Mouse (Mus musculus): Measurements from ENCODE around the gene Serf2. TPM values are rescaled to one million over a fixed set of nuclear protein-coding genes. Genes with fewer than 3 reads are reported as not detected.
A peak's percentile ranks its signal among the peaks of the same experiment; 100 is the strongest.

Serf2 gene
- total RNA-seq, 1 experiment: 459 TPM

DNA sequence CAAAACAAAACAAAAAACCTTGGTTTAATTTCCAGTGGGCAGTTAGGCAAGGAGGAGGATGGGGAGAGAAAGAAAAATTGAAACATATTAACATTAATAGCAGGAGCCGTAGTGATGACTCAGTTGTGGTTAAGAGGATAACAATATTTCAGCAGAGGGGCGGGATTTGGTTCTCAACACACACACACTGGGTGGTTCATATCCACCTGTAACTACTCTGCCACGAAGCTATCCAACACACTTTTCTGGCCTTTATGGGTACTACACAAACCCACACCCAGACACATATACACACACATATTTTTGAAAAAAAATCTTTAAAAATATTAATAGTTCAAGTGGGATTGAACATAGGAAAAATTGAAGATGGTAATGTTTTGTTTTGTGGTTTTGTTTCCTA, 2.0 kb upstream of the Serf2 start:
- TF ChIP-seq HCFC1 (IDR thresholded peaks at IDR 0.05; ENCODE audit: borderline replicate concordance, insufficient read depth, low read length) (no peak), ZC3H11A (IDR thresholded peaks at IDR 0.05; ENCODE audit: borderline replicate concordance, low read depth, low read length) (no peak), ZNF384 (IDR thresholded peaks at IDR 0.05; ENCODE audit: low read depth, low read length) (no peak), CHD2 (IDR thresholded peaks at IDR 0.05; ENCODE audit: low read depth, low read length) (no peak), MAFK (IDR thresholded peaks at IDR 0.05; ENCODE audit: insufficient read depth, low read depth, low read length) (no peak)
- in situ Hi-C loops (cut with MboI; ENCODE audit: low sequenced_read_pairs in 2 of 2, unreplicated experiment in 2 of 2): no loop called here
- H3K9ac ChIP-seq (ENCODE audit: insufficient read depth, low read depth, low read length, poor library complexity, severe bottlenecking): no peak overlapping the region
- no peak overlapping the region for H3K4me3 ChIP-seq (ENCODE audit: insufficient read depth in 1 of 2, low read depth in 1 of 2, low read length in 2 of 2, poor library complexity in 1 of 2, severe bottlenecking in 1 of 2)
- peaks cover 2% of the 10 kb centered on the region in 2 experiments; a peak in 3 of 4 replicates for H3K4me1 ChIP-seq (ENCODE audit: control insufficient read depth in 2 of 2, insufficient read depth in 2 of 2, low read length in 2 of 2, poor library complexity in 1 of 2)
- no peak overlapping the region for H3K27ac ChIP-seq (ENCODE audit: insufficient read depth, low read depth, low read length, poor library complexity, severe bottlenecking)
- H3K9me3 ChIP-seq (ENCODE audit: control insufficient read depth, insufficient read depth, low read depth, low read length): no peaks in the 10 kb centered on the region
- peaks cover 7% of the 10 kb centered on the region for H3K36me3 ChIP-seq (ENCODE audit: control insufficient read depth, insufficient read depth, low read length, poor library complexity, severe bottlenecking)
- no peak for DNase-seq (ENCODE audit: low read depth, low spot score)

DNA sequence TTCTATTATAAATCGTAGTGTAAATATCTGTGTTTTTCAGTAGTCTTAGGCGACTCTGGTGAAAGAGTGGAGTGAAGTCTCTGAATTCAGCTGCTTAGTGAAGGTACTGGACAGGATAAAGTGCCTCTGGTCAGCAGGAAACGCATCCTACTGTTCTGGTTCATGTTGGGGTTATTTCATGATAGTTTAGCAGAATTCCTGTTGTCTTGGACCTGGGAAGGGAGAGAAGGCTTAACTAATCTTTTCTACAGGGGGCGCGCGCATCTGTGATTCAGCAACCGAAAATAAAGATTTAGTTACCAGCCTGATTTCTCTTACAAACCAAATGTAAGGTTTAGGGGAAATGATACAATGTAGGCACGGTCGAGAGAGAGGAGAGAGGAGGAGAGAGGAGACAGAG, 859 bp upstream of the Serf2 start:
- in situ Hi-C loops (cut with MboI; ENCODE audit: low sequenced_read_pairs in 2 of 2, unreplicated experiment in 2 of 2): no loop called here
- TF ChIP-seq ZNF384 (IDR thresholded peaks at IDR 0.05; ENCODE audit: low read depth, low read length) (no peak), CHD2 (IDR thresholded peaks at IDR 0.05; ENCODE audit: low read depth, low read length) (no peak), MAFK (IDR thresholded peaks at IDR 0.05; ENCODE audit: insufficient read depth, low read depth, low read length) (no peak), HCFC1 (IDR thresholded peaks at IDR 0.05; ENCODE audit: borderline replicate concordance, insufficient read depth, low read length) (no peak), ZC3H11A (IDR thresholded peaks at IDR 0.05; ENCODE audit: borderline replicate concordance, low read depth, low read length) (no peak)
- H3K9me3 ChIP-seq (ENCODE audit: control insufficient read depth, insufficient read depth, low read depth, low read length): no peaks in the 10 kb centered on the region
- peaks cover 11% of the 10 kb centered on the region for H3K36me3 ChIP-seq (ENCODE audit: control insufficient read depth, insufficient read depth, low read length, poor library complexity, severe bottlenecking)
- peak overlapping the region in 1 of 2 experiments; percentile 68; a peak in 2 of 4 replicates for H3K4me3 ChIP-seq (ENCODE audit: insufficient read depth in 1 of 2, low read depth in 1 of 2, low read length in 2 of 2, poor library complexity in 1 of 2, severe bottlenecking in 1 of 2)
- H3K4me1 ChIP-seq (ENCODE audit: control insufficient read depth in 2 of 2, insufficient read depth in 2 of 2, low read length in 2 of 2, poor library complexity in 1 of 2): peaks cover 2% of the 10 kb centered on the region in 2 experiments; a peak in 3 of 4 replicates
- no peak for DNase-seq (ENCODE audit: low read depth, low spot score)
- no peak overlapping the region; the same call in 1 of the 2 replicates for H3K9ac ChIP-seq (ENCODE audit: insufficient read depth, low read depth, low read length, poor library complexity, severe bottlenecking)
- H3K27ac ChIP-seq (ENCODE audit: insufficient read depth, low read depth, low read length, poor library complexity, severe bottlenecking): no peak overlapping the region

DNA sequence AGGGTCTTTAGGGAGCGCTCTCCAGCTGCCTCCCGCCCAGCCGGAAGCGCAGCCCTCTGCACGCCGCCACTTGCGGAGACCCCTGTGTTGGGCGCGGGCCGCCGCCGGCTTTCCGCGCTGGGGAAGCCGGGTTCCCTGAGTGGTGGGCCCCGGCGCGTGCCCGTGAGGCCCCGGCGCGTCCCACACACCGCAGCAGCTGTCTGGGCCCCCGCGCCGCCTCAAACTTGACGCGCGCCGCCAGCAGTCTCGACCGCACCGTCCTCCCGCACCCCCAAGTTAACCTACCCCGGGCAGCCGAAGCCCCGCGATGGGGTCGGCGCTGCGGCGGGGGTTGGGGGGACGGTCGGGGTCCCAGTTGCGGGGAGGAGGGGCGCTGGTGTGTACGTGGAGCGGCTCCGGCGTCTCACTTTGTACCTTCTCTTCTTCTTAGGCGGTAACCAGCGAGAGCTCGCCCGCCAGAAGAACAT, 583 bp downstream of the Serf2 start:
- DNase-seq (ENCODE audit: low read depth, low spot score): no peak
- peak overlapping the region; percentile 88 for H3K27ac ChIP-seq (ENCODE audit: insufficient read depth, low read depth, low read length, poor library complexity, severe bottlenecking)
- H3K9ac ChIP-seq (ENCODE audit: insufficient read depth, low read depth, low read length, poor library complexity, severe bottlenecking): peak overlapping the region; percentile 99
- in situ Hi-C loops (cut with MboI; ENCODE audit: low sequenced_read_pairs in 2 of 2, unreplicated experiment in 2 of 2): no loop called here
- peaks cover 11% of the 10 kb centered on the region for H3K36me3 ChIP-seq (ENCODE audit: control insufficient read depth, insufficient read depth, low read length, poor library complexity, severe bottlenecking)
- peak overlapping the region; percentile 93 to 100 for H3K4me3 ChIP-seq (ENCODE audit: insufficient read depth in 1 of 2, low read depth in 1 of 2, low read length in 2 of 2, poor library complexity in 1 of 2, severe bottlenecking in 1 of 2)
- no peak for TF ChIP-seq ZNF384 (IDR thresholded peaks at IDR 0.05; ENCODE audit: low read depth, low read length)
- H3K4me1 ChIP-seq (ENCODE audit: control insufficient read depth in 2 of 2, insufficient read depth in 2 of 2, low read length in 2 of 2, poor library complexity in 1 of 2): peaks cover 2 to 5% of the 10 kb centered on the region in 2 experiments; a peak in 3 of 4 replicates
- H3K9me3 ChIP-seq (ENCODE audit: control insufficient read depth, insufficient read depth, low read depth, low read length): no peaks in the 10 kb centered on the region

DNA sequence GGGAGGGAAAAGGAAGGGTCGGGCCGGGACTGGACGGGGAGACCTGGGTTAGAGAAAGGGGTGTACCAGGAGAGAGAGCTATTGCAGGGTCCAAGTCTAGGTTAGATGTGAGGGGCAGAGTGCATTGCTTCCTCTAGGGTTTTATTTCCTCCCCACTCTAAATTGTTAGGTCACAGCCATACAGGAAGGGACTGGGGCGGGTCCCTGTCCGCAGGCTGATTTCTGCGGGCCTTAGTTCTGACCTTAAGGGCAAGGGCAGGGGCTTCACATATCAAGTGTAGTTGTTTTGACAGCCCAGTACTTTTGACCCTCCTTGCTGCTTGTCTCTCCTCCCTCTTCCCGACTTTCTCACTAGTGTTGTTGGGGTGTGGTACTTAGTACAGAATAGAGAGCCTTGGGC, 1.1 kb downstream of the Serf2 start:
- no peaks in the 10 kb centered on the region for H3K9me3 ChIP-seq (ENCODE audit: control insufficient read depth, insufficient read depth, low read depth, low read length)
- H3K27ac ChIP-seq (ENCODE audit: insufficient read depth, low read depth, low read length, poor library complexity, severe bottlenecking): peak overlapping the region; percentile 88; the same call in 1 of the 2 replicates
- in situ Hi-C loops (cut with MboI; ENCODE audit: low sequenced_read_pairs in 2 of 2, unreplicated experiment in 2 of 2): no loop called here
- peaks cover 2 to 5% of the 10 kb centered on the region in 2 experiments; a peak in 3 of 4 replicates for H3K4me1 ChIP-seq (ENCODE audit: control insufficient read depth in 2 of 2, insufficient read depth in 2 of 2, low read length in 2 of 2, poor library complexity in 1 of 2)
- no peak for TF ChIP-seq MAFK (IDR thresholded peaks at IDR 0.05; ENCODE audit: insufficient read depth, low read depth, low read length)
- no peak for TF ChIP-seq HCFC1 (IDR thresholded peaks at IDR 0.05; ENCODE audit: borderline replicate concordance, insufficient read depth, low read length)
- H3K9ac ChIP-seq (ENCODE audit: insufficient read depth, low read depth, low read length, poor library complexity, severe bottlenecking): peak overlapping the region; percentile 99
- DNase-seq (ENCODE audit: low read depth, low spot score): no peak
- peak overlapping the region; percentile 93 to 100 for H3K4me3 ChIP-seq (ENCODE audit: insufficient read depth in 1 of 2, low read depth in 1 of 2, low read length in 2 of 2, poor library complexity in 1 of 2, severe bottlenecking in 1 of 2)
- peaks cover 13% of the 10 kb centered on the region for H3K36me3 ChIP-seq (ENCODE audit: control insufficient read depth, insufficient read depth, low read length, poor library complexity, severe bottlenecking)

DNA sequence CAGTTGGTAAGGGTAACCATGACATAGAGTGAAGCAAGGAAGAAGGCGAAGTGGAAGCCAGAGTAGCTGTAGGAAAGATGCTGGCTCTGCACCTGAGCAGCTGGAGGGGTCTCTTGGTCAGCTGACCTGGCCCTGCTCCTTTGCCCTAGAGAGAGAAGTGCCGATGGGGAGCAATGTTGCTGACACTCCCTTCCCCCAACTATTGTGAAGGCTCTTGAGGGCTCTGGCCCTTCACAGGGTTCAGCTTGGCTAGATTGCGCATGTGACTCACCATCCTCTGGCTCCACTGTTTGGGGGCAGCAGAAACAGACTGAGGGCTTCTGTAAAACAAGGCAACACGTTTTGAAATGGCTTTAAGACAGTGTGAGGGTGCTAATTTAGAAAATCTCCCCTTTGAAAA, 3.4 kb downstream of the Serf2 start:
- Histone ChIP-seq H3K36me3 (ENCODE audit: control insufficient read depth, insufficient read depth, low read length, poor library complexity, severe bottlenecking) (peaks cover 15% of the 10 kb centered on the region), H3K4me1 (ENCODE audit: control insufficient read depth in 2 of 2, insufficient read depth in 2 of 2, low read length in 2 of 2, poor library complexity in 1 of 2) (peaks cover 2 to 5% of the 10 kb centered on the region in 2 experiments), H3K9ac (ENCODE audit: insufficient read depth, low read depth, low read length, poor library complexity, severe bottlenecking) (no peak overlapping the region), H3K9me3 (ENCODE audit: control insufficient read depth, insufficient read depth, low read depth, low read length) (no peaks in the 10 kb centered on the region), H3K4me3 (ENCODE audit: insufficient read depth in 1 of 2, low read depth in 1 of 2, low read length in 2 of 2, poor library complexity in 1 of 2, severe bottlenecking in 1 of 2) (no peak overlapping the region), H3K27ac (ENCODE audit: insufficient read depth, low read depth, low read length, poor library complexity, severe bottlenecking) (no peak overlapping the region)
- TF ChIP-seq ZNF384 (IDR thresholded peaks at IDR 0.05; ENCODE audit: low read depth, low read length) (no peak), MAFK (IDR thresholded peaks at IDR 0.05; ENCODE audit: insufficient read depth, low read depth, low read length) (no peak), ZC3H11A (IDR thresholded peaks at IDR 0.05; ENCODE audit: borderline replicate concordance, low read depth, low read length) (no peak), HCFC1 (IDR thresholded peaks at IDR 0.05; ENCODE audit: borderline replicate concordance, insufficient read depth, low read length) (no peak), CHD2 (IDR thresholded peaks at IDR 0.05; ENCODE audit: low read depth, low read length) (no peak)
- DNase-seq (ENCODE audit: low read depth, low spot score): no peak
- in situ Hi-C loops (cut with MboI; ENCODE audit: low sequenced_read_pairs in 2 of 2, unreplicated experiment in 2 of 2): no loop called here
